Mouse (Mus musculus): ENCODE data around the gene Selenbp1.
A peak's percentile ranks its signal among the peaks of the same experiment; 100 is the strongest.

The Selenbp1 gene

GRCm38 (mm10) chr3:94974528-94975422, 41.9 kb downstream of the Selenbp1 start, which contains the start of gene Pi4kb:
TSS of gene Pi4kb (plus strand) at chr3:94974731.
- DNase-seq (ENCODE audit: inconsistent ontology term): peak; percentile 95

- no peak for DNase-seq (ENCODE audit: inconsistent ontology term)
These were observed 51.5 kb downstream of the Selenbp1 start for GRCm38 (mm10) chr3:94984312-94984711.

- no peak for DNase-seq (ENCODE audit: inconsistent ontology term)
These were observed 52.7 kb downstream of the Selenbp1 start for GRCm38 (mm10) chr3:94985513-94985912.

- DNase-seq (ENCODE audit: inconsistent ontology term): peak; percentile 81
These were observed 54.7 kb downstream of the Selenbp1 start for GRCm38 (mm10) chr3:94987578-94987977.

GRCm38 (mm10) chr3:94989159-94989761, 56.4 kb downstream of the Selenbp1 start:
- no peak for DNase-seq (ENCODE audit: inconsistent ontology term)

Measured in Muller cell, postnatal 12 days (primary cell).